8 mouse cellular contexts compared by ENCODE assay signal in the genomic region with DNA sequence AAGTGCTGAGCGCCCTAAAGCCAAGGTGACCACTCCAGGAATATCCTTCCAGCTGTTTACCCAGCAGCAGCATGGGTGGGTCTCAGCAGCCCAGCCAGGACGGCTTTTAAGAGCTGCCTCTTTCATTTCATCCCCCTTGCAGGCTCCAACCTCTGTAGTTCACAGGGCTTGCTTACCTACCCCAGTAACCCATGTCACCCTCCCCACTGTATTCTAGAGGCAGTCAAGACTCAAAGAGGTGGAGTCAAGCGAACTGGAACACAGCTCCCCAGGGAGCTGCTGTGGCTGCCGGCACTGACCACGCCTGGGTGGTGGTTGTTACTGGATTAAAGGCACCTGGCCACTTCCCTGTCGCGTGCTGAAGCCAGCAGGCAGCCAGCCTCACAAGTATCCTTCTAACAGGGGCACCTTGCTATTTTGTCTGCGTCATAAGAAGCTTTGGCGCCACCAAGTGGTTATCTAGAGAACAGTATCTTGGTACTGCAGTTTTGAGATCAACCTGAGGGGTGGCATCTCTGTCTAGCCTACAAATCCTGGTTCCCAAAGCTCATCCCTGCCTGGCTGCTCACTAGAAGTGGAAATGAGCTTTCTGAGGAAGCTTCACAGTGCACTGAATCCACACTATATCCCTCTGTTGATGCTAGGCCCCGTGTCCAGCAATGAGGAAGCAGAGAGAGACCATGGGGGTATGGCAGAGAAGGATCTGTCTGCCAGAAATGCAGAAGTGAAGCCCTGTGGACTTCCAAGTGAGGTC. TPM values are rescaled to one million over a fixed set of nuclear protein-coding genes. Genes with fewer than 3 reads are reported as not detected.
DNase-seq lines count a peak whose midpoint lies in the region; ATAC-seq lines count a peak whose summit lies in the region.

No protein-coding gene starts in this region.

- H3K9me3 ChIP-seq in liver, embryonic 12.5 days (replicated peaks): no peaks in the 10 kb centered on the region

- 0 out of 2 replicates have a peak, but pooled peaks cover 24% of the 10 kb centered on the region for H3K27me3 ChIP-seq in liver, embryonic 12.5 days (replicated peaks)

- WGBS in liver, embryonic 12.5 days (ENCODE audit: insufficient replicate concordance): 7% methylated on average over 10 of the region's 10 CpGs

- no peak overlapping the region for H3K4me3 ChIP-seq in liver, embryonic 12.5 days

- intact Hi-C loops in gastrocnemius, postnatal 36 days (cut with DNase I): loop anchor here (2.0 to 5.0 kb wide), 2 partner anchors 270 to 705 kb away; partner anchors contain the start of gene Plxna1
- intact Hi-C loops in left cerebral cortex, postnatal 4 days (cut with DNase I): loop anchor here (5.0 kb wide), 1 partner anchor 75 kb away; no protein-coding TSS in a partner anchor

- no peaks in the 10 kb centered on the region for H3K36me3 ChIP-seq in liver, embryonic 12.5 days

- H3K9ac ChIP-seq in liver, embryonic 12.5 days: no peak overlapping the region

- no peak; the same call in 1 of the 2 replicates for ATAC-seq in liver, embryonic 12.5 days

- peak; percentile 40 for DNase-seq in liver
- DNase-seq in embryo, embryonic 10.5 days (ENCODE audit: low spot score): peak; percentile 92
- DNase-seq in gastrocnemius, postnatal 36 days: peak; percentile 50 to 63
- DNase-seq in kidney, adult 11 months: peak; percentile 90
- DNase-seq in left cerebral cortex, postnatal 4 days: peak; percentile 83
- DNase-seq in monocyte, adult 2 months (ENCODE audit: low read depth in 1 of 2, low spot score in 2 of 2): peak; percentile 42 to 62
- peak; percentile 70 to 80 for DNase-seq in spleen, postnatal 36 days (ENCODE audit: low spot score in 2 of 2)

- H3K27ac ChIP-seq in liver, embryonic 12.5 days: no peak overlapping the region

- no peak overlapping the region for H3K4me2 ChIP-seq in liver, embryonic 12.5 days

- no peaks in the 10 kb centered on the region for H3K4me1 ChIP-seq in liver, embryonic 12.5 days

RNA-seq across cellular contexts. Expression of gene Txnrd3, which starts 11.8 kb away (rescaled TPM):
- polyA plus RNA-seq in liver, embryonic 12.5 days (2016; fragmentation: Nextera tagmentation; extraction: Ambion mirVana): 6.1 and 6.4 TPM in 2 replicates
- 1 to 10 TPM; 4.5 to 4.6 TPM for total RNA-seq in gastrocnemius, postnatal 36 days (2021)
- total RNA-seq in left cerebral cortex, postnatal 4 days (2021): 10 to 100 TPM; 20.0 to 22.6 TPM

RNA-seq across cellular contexts. Expression of gene Chchd6, which starts 36.5 kb away (rescaled TPM):
- polyA plus RNA-seq in liver, embryonic 12.5 days (2016; fragmentation: Nextera tagmentation; extraction: Ambion mirVana): 25.5 and 27.7 TPM in 2 replicates
- total RNA-seq in gastrocnemius, postnatal 36 days (2021): 1 to 10 TPM; 2.3 to 2.6 TPM
- 10 to 100 TPM; 84.9 to 88.1 TPM for total RNA-seq in left cerebral cortex, postnatal 4 days (2021)

Comparison
In these comparisons a context has a peak if more than half of its experiments do, and no peak if none do; other contexts are left out.
1. DNase-seq: peak in every context shown above with its lines; median percentile 92 in embryo, embryonic 10.5 days; 90 in kidney, adult 11 months; 83 in left cerebral cortex, postnatal 4 days; 75 in spleen, postnatal 36 days; 56 in gastrocnemius, postnatal 36 days; 52 in monocyte, adult 2 months; 40 in liver.
2. RNA of gene Chchd6, which starts 36.5 kb away (total RNA-seq): 84.9 to 88.1 TPM in left cerebral cortex, postnatal 4 days; 2.3 to 2.6 TPM in gastrocnemius, postnatal 36 days; every median in the first group is over 10 times any median in the second.